11 mouse cellular contexts compared by ENCODE assay signal in genomic region chr11:21549754-21550153, GRCm38 (mm10). TPM values are rescaled to one million over a fixed set of nuclear protein-coding genes. Genes with fewer than 3 reads are reported as not detected.
A peak's percentile ranks its signal among the peaks of the same experiment; 100 is the strongest.
DNase-seq lines count a peak whose midpoint lies in the region; ATAC-seq and TF ChIP-seq lines count a peak whose summit lies in the region.
"Had no signal": no experiment of that assay in that cellular context is flagged by ENCODE, and none has a peak within 500 bp of the region (broad histone marks: within the 10 kb centered on the region; RNA-seq: fewer than 3 reads in every experiment).

No protein-coding gene starts in this region.

- H3K79me2 ChIP-seq in CH12.LX (replicated peaks; ENCODE audit: control insufficient read depth, extremely low read depth, insufficient read depth, poor library complexity, severe bottlenecking), result no peaks in the 10 kb centered on the region

- peak overlapping the region; percentile 9 to 20 (median 12) for H3K4me3 ChIP-seq in CH12.LX (replicated peaks in 1 of 3; ENCODE audit: low read depth in 2 of 3, low read length in 2 of 3, poor library complexity in 1 of 3)
- H3K4me3 ChIP-seq in kidney, postnatal 0 days (replicated peaks; ENCODE audit: low read depth, low read length), result no peak overlapping the region
- H3K4me3 ChIP-seq: forebrain, embryonic 13.5 days; heart, adult 2 months; hindbrain, embryonic 15.5 days; neural tube, embryonic 12.5 days had no signal

- no peaks in the 10 kb centered on the region for H3K9me3 ChIP-seq in CH12.LX (replicated peaks; ENCODE audit: low read length)
- no peaks in the 10 kb centered on the region for H3K9me3 ChIP-seq in kidney, postnatal 0 days (replicated peaks; ENCODE audit: low read length)
- H3K9me3 ChIP-seq: forebrain, embryonic 13.5 days; hindbrain, embryonic 15.5 days; neural tube, embryonic 12.5 days had no signal

- DNase-seq in CH12.LX (ENCODE audit: extremely low read depth), result peak; percentile 82
- peak; percentile 29 for DNase-seq in c-Kit-positive CD71-positive TER-119-positive erythroid progenitor cells, embryonic 14.5 days (ENCODE audit: low spot score)
- no peak for DNase-seq in kidney, postnatal 0 days (ENCODE audit: low spot score)
- peak; percentile 16 to 38 for DNase-seq in natural killer cell, adult 2 months (ENCODE audit: low spot score in 2 of 2)
- no peak for DNase-seq in adrenal gland, postnatal 25 days
- no peak for DNase-seq in layer of hippocampus, postnatal 10 days (ENCODE audit: low spot score in 2 of 2)
- no peak for DNase-seq in ovary, postnatal 14 days (ENCODE audit: low spot score)
- DNase-seq: heart, adult 2 months had no signal

- in situ Hi-C loops in CH12.LX (cut with MboI; ENCODE audit: low pct_ligation_motif_present, low pct_unique_long_range_greater_than_20kb, low sequenced_read_pairs), result no loop called here

- H3K4me1 ChIP-seq in CH12.LX (ENCODE audit: control insufficient read depth in 1 of 2, insufficient read depth in 2 of 2), result peaks cover 11 to 30% of the 10 kb centered on the region in 2 experiments
- H3K4me1 ChIP-seq in kidney, postnatal 0 days (replicated peaks; ENCODE audit: insufficient read depth, low read length), result no peaks in the 10 kb centered on the region
- H3K4me1 ChIP-seq: forebrain, embryonic 13.5 days; hindbrain, embryonic 15.5 days; neural tube, embryonic 12.5 days had no signal

- peak overlapping the region; percentile 90 for H3K4me2 ChIP-seq in CH12.LX (ENCODE audit: insufficient read depth, low read depth, poor library complexity, severe bottlenecking)
- 0 out of 2 replicates have a peak overlapping the region, but pooled peaks have one; percentile 2 for H3K4me2 ChIP-seq in kidney, postnatal 0 days (ENCODE audit: low read length)
- H3K4me2 ChIP-seq: forebrain, embryonic 13.5 days; hindbrain, embryonic 15.5 days; neural tube, embryonic 12.5 days had no signal

- H3K27me3 ChIP-seq in CH12.LX (replicated peaks), result no peaks in the 10 kb centered on the region
- H3K27me3 ChIP-seq in kidney, postnatal 0 days (ENCODE audit: insufficient read depth, low read length), result no peaks in the 10 kb centered on the region
- H3K27me3 ChIP-seq: forebrain, embryonic 13.5 days; hindbrain, embryonic 15.5 days; neural tube, embryonic 12.5 days had no signal

- peak; percentile 22; the same call in 1 of the 2 replicates for TF ChIP-seq POLR2A in CH12.LX (IDR thresholded peaks at IDR 0.05; ENCODE audit: low read depth, low read length)

- TF ChIP-seq RAD21 in CH12.LX (IDR thresholded peaks at IDR 0.05; ENCODE audit: low read depth, low read length), result no peak

- 44% methylated on average over 4 of the region's 4 CpGs for WGBS in kidney, postnatal 0 days

- H3K9ac ChIP-seq in CH12.LX (ENCODE audit: insufficient read depth, low read depth), result peak overlapping the region; percentile 73
- no peak overlapping the region for H3K9ac ChIP-seq in kidney, postnatal 0 days (ENCODE audit: low read depth, low read length)
- H3K9ac ChIP-seq: forebrain, embryonic 13.5 days; hindbrain, embryonic 15.5 days; neural tube, embryonic 12.5 days had no signal

- H3K27ac ChIP-seq in CH12.LX (ENCODE audit: insufficient read depth, low read depth), result peak overlapping the region; percentile 59; the same call in 1 of the 2 replicates
- peak overlapping the region; percentile 57; the same call in 1 of the 2 replicates for H3K27ac ChIP-seq in kidney, postnatal 0 days
- H3K27ac ChIP-seq: forebrain, embryonic 13.5 days; heart, adult 2 months; hindbrain, embryonic 15.5 days; neural tube, embryonic 12.5 days had no signal

- dilution Hi-C loops in CH12.LX (cut with MboI; ENCODE audit: extremely low pct_ligation_motif_present, extremely low pct_unique_long_range_greater_than_20kb, low sequenced_read_pairs), result no loop called here

- H3K36me3 ChIP-seq in CH12.LX (replicated peaks in 1 of 2; ENCODE audit: control insufficient read depth in 1 of 2, insufficient read depth in 1 of 2, low read length in 1 of 2), result no peaks in the 10 kb centered on the region
- H3K36me3 ChIP-seq in kidney, postnatal 0 days (ENCODE audit: insufficient read depth, low read length), result no peaks in the 10 kb centered on the region
- H3K36me3 ChIP-seq: hindbrain, embryonic 15.5 days; neural tube, embryonic 12.5 days had no signal

- TF ChIP-seq EP300 in CH12.LX (IDR thresholded peaks at IDR 0.05; ENCODE audit: low read length), result peak; percentile 85

- ATAC-seq in kidney, postnatal 0 days (replicated peaks; ENCODE audit: low FRiP score, low read depth), result no peak; the same call in 1 of the 2 replicates
- ATAC-seq: forebrain, embryonic 13.5 days had no signal

- no peak for TF ChIP-seq CTCF in CH12.LX (conservative IDR thresholded peaks at IDR 0.05 in 1 of 2, IDR thresholded peaks at IDR 0.05 in 1 of 2; ENCODE audit: low read depth in 2 of 2, low read length in 2 of 2)
- no peak for TF ChIP-seq CTCF in kidney, postnatal 0 days (IDR thresholded peaks at IDR 0.05; ENCODE audit: low read depth)

TF ChIP-seq in CH12.LX, 34 proteins besides CTCF, POLR2A, EP300 and RAD21:
- TF ChIP-seq GABPA (IDR thresholded peaks at IDR 0.05; ENCODE audit: insufficient replicate concordance, low read depth, low read length) (no peak), CHD2 (IDR thresholded peaks at IDR 0.05; ENCODE audit: low read length) (0 out of 2 replicates have a peak, but pooled peaks have one; percentile 38), SIN3A (IDR thresholded peaks at IDR 0.05; ENCODE audit: low read length) (peak; percentile 77; the same call in 1 of the 2 replicates), HCFC1 (IDR thresholded peaks at IDR 0.05; ENCODE audit: low read depth, low read length) (no peak; the same call in 1 of the 2 replicates), PAX5 (IDR thresholded peaks at IDR 0.05; ENCODE audit: low read length) (no peak), IRF4 (IDR thresholded peaks at IDR 0.05; ENCODE audit: low read depth, low read length) (peak; percentile 95), MAZ (IDR thresholded peaks at IDR 0.05; ENCODE audit: low read depth, low read length) (0 out of 2 replicates have a peak, but pooled peaks have one; percentile 36), UBTF (IDR thresholded peaks at IDR 0.05; ENCODE audit: low read depth, low read length) (no peak), MAX (IDR thresholded peaks at IDR 0.05; ENCODE audit: low read length) (no peak), ZNF384 (IDR thresholded peaks at IDR 0.05; ENCODE audit: low read depth, low read length) (peak; percentile 92), MXI1 (IDR thresholded peaks at IDR 0.05; ENCODE audit: low read depth, low read length) (no peak), TBP (conservative IDR thresholded peaks at IDR 0.05; ENCODE audit: low read depth, low read length) (peak; percentile 77), ELF1 (IDR thresholded peaks at IDR 0.05; ENCODE audit: low read depth, low read length) (no peak), JUND (conservative IDR thresholded peaks at IDR 0.05; ENCODE audit: low read depth, low read length) (peak; percentile 46; the same call in 1 of the 2 replicates), CHD1 (IDR thresholded peaks at IDR 0.05; ENCODE audit: low read depth, low read length) (no peak; the same call in none of the 2 replicates), JUN (IDR thresholded peaks at IDR 0.05; ENCODE audit: insufficient read depth, low read depth, low read length) (no peak), MYC (IDR thresholded peaks at IDR 0.05; ENCODE audit: low read depth, low read length) (peak; percentile 60), USF2 (conservative IDR thresholded peaks at IDR 0.05; ENCODE audit: low read depth, low read length) (no peak), ZC3H11A (IDR thresholded peaks at IDR 0.05; ENCODE audit: low read depth, low read length) (no peak), ZKSCAN1 (IDR thresholded peaks at IDR 0.05; ENCODE audit: borderline replicate concordance, low read depth, low read length) (no peak), ETS1 (conservative IDR thresholded peaks at IDR 0.05; ENCODE audit: low read depth, low read length) (peak; percentile 81), E2F4 (IDR thresholded peaks at IDR 0.05; ENCODE audit: insufficient replicate concordance, low read depth, low read length) (peak; percentile 76; the same call in 1 of the 2 replicates), NRF1 (IDR thresholded peaks at IDR 0.05; ENCODE audit: low read depth, low read length) (no peak), RCOR1 (conservative IDR thresholded peaks at IDR 0.05; ENCODE audit: low read depth, low read length) (peak; percentile 79; the same call in 1 of the 2 replicates), USF1 (IDR thresholded peaks at IDR 0.05; ENCODE audit: low read depth, low read length) (no peak), MAFK (IDR thresholded peaks at IDR 0.05; ENCODE audit: insufficient replicate concordance, low read length) (peak; percentile 67; the same call in 1 of the 2 replicates), TCF12 (IDR thresholded peaks at IDR 0.05; ENCODE audit: low read depth, low read length) (peak; percentile 59), NELFE (IDR thresholded peaks at IDR 0.05; ENCODE audit: low read depth, low read length) (peak; percentile 58; the same call in 1 of the 2 replicates), ZMIZ1 (IDR thresholded peaks at IDR 0.05; ENCODE audit: low read depth, low read length) (peak; percentile 49; the same call in 1 of the 2 replicates), KAT2A (IDR thresholded peaks at IDR 0.05; ENCODE audit: insufficient replicate concordance, low read length) (no peak), SMC3 (IDR thresholded peaks at IDR 0.05; ENCODE audit: low read depth, low read length) (no peak), BHLHE40 (IDR thresholded peaks at IDR 0.05; ENCODE audit: low read depth, low read length) (peak; percentile 68), POLR2AphosphoS2 (IDR thresholded peaks at IDR 0.05; ENCODE audit: low read depth, low read length) (no peak), MEF2A (IDR thresholded peaks at IDR 0.05; ENCODE audit: borderline replicate concordance, low read depth, low read length) (peak; percentile 72)

RNA-seq across cellular contexts. Expression of gene Wdpcp, which starts 22.3 kb away (rescaled TPM):
- total RNA-seq in CH12.LX (2012; rRNA removed) (2.0 and 3.2 TPM in 2 replicates), CH12.LX (2014; rRNA removed) (3.7 and 4.8 TPM in 2 replicates)
- 2.9 and 5.6 TPM in 2 replicates for polyA plus RNA-seq in CH12.LX (2012; ENCODE audit: insufficient read length, low read depth)
- 6.7 and 7.0 TPM in 2 replicates for polyA plus RNA-seq in kidney, postnatal 0 days (2015; fragmentation: Nextera tagmentation; extraction: Ambion mirVana)
- total RNA-seq in adrenal gland, postnatal 25 days (2021), result 10.3 and 12.5 TPM in 2 replicates
- total RNA-seq in layer of hippocampus, postnatal 10 days (2021), result 10 to 100 TPM; 10.5 to 11.5 TPM

RNA-seq across cellular contexts. Expression of gene Mdh1, which starts 22.4 kb away (rescaled TPM):
- total RNA-seq in CH12.LX (2012; rRNA removed), result 233 and 243 TPM in 2 replicates
- 440 and 456 TPM in 2 replicates for total RNA-seq in CH12.LX (2014; rRNA removed)
- polyA plus RNA-seq in CH12.LX (2012; ENCODE audit: insufficient read length, low read depth), result 311 and 385 TPM in 2 replicates
- polyA plus RNA-seq in kidney, postnatal 0 days (2015; fragmentation: Nextera tagmentation; extraction: Ambion mirVana), result 1,098 and 1,121 TPM in 2 replicates
- total RNA-seq in adrenal gland, postnatal 25 days (2021), result 556 and 600 TPM in 2 replicates
- total RNA-seq in layer of hippocampus, postnatal 10 days (2021), result 100 to 1,000 TPM; 524 to 552 TPM

Comparison
In these comparisons a context has a peak if more than half of its experiments do, and no peak if none do; other contexts are left out.
1. DNase-seq: peak in CH12.LX (single experiment), c-Kit-positive CD71-positive TER-119-positive erythroid progenitor cells, embryonic 14.5 days (single experiment) and natural killer cell, adult 2 months (2 of 2); none in kidney, postnatal 0 days (single experiment), adrenal gland, postnatal 25 days (single experiment), layer of hippocampus, postnatal 10 days (0 of 2) and ovary, postnatal 14 days (single experiment).